Comparison of ENCODE assay signal across 30 mouse cellular contexts in genomic region chr6:34003033-34003432, GRCm38 (mm10). TPM values are rescaled to one million over a fixed set of nuclear protein-coding genes. Genes with fewer than 3 reads are reported as not detected.
"Had no signal": no experiment of that assay in that cellular context is flagged by ENCODE, and none has a peak within 500 bp of the region (broad histone marks: within the 10 kb centered on the region; RNA-seq: fewer than 3 reads in every experiment).

No protein-coding gene starts in this region.

- H3K36me3 ChIP-seq: limb, embryonic 10.5 days; limb, embryonic 12.5 days; limb, embryonic 13.5 days; limb, embryonic 15.5 days; liver, embryonic 12.5 days; liver, embryonic 13.5 days; liver, embryonic 15.5 days; lung, embryonic 15.5 days; midbrain, embryonic 10.5 days; midbrain, embryonic 12.5 days; midbrain, embryonic 13.5 days; midbrain, embryonic 15.5 days; neural tube, embryonic 12.5 days had no signal

- H3K9me3 ChIP-seq: limb, embryonic 10.5 days; limb, embryonic 12.5 days; limb, embryonic 13.5 days; limb, embryonic 15.5 days; liver, embryonic 12.5 days; liver, embryonic 13.5 days; liver, embryonic 15.5 days; lung, embryonic 15.5 days; midbrain, embryonic 10.5 days; midbrain, embryonic 12.5 days; midbrain, embryonic 13.5 days; midbrain, embryonic 15.5 days; neural tube, embryonic 12.5 days had no signal

- H3K4me1 ChIP-seq: limb, embryonic 12.5 days; limb, embryonic 13.5 days; limb, embryonic 15.5 days; liver, embryonic 12.5 days; liver, embryonic 13.5 days; liver, embryonic 15.5 days; lung, embryonic 15.5 days; megakaryocyte, embryonic 14.5 days; neural tube, embryonic 12.5 days had no signal

- H3K27ac ChIP-seq: limb, embryonic 10.5 days; limb, embryonic 12.5 days; limb, embryonic 13.5 days; limb, embryonic 15.5 days; liver, embryonic 12.5 days; liver, embryonic 13.5 days; liver, embryonic 14.5 days; liver, embryonic 15.5 days; lung, embryonic 15.5 days; macrophage; midbrain, embryonic 10.5 days; midbrain, embryonic 12.5 days; midbrain, embryonic 13.5 days; midbrain, embryonic 15.5 days; neural tube, embryonic 12.5 days had no signal

- DNase-seq: left cerebral cortex, postnatal 4 days; liver; liver, embryonic 13.5 days; liver, postnatal 0 days; lung, adult 18-20 months; lung, embryonic 14.5 days; lung, postnatal 10 days; lung, postnatal 14 days; lung, postnatal 36 days; lung, postnatal 4 days; midbrain, embryonic 14.5 days had no signal

- H3K9ac ChIP-seq: limb, embryonic 12.5 days; limb, embryonic 13.5 days; limb, embryonic 15.5 days; liver, embryonic 12.5 days; liver, embryonic 13.5 days; liver, embryonic 14.5 days; liver, embryonic 15.5 days; liver, postnatal 0 days; lung, embryonic 14.5 days; lung, embryonic 15.5 days; midbrain, embryonic 12.5 days; midbrain, embryonic 13.5 days; midbrain, embryonic 15.5 days; neural tube, embryonic 12.5 days had no signal

- H3K4me3 ChIP-seq: limb, embryonic 10.5 days; limb, embryonic 12.5 days; limb, embryonic 13.5 days; limb, embryonic 15.5 days; liver, embryonic 12.5 days; liver, embryonic 13.5 days; liver, embryonic 15.5 days; lung, embryonic 15.5 days; midbrain, embryonic 10.5 days; midbrain, embryonic 12.5 days; midbrain, embryonic 13.5 days; midbrain, embryonic 15.5 days; myocyte; neural tube, embryonic 12.5 days had no signal

RNA-seq across cellular contexts. Expression of gene Lrguk, which starts 26.2 kb away (rescaled TPM):
- total RNA-seq: megakaryocyte, adult 5-6 weeks; monocyte, adult 5-6 weeks had no signal
- polyA plus RNA-seq: liver, adult 2 months had no signal
